Mouse (Mus musculus) embryo, embryonic 10 days (tissue): ENCODE data around the gene C1qb.

Experiments
- DNase-seq: peaks from one replicate; pipeline ENCODE4 v3.0.0-alpha.2; 2015; ENCODE audit warnings: low spot score

C1qb gene

DNA sequence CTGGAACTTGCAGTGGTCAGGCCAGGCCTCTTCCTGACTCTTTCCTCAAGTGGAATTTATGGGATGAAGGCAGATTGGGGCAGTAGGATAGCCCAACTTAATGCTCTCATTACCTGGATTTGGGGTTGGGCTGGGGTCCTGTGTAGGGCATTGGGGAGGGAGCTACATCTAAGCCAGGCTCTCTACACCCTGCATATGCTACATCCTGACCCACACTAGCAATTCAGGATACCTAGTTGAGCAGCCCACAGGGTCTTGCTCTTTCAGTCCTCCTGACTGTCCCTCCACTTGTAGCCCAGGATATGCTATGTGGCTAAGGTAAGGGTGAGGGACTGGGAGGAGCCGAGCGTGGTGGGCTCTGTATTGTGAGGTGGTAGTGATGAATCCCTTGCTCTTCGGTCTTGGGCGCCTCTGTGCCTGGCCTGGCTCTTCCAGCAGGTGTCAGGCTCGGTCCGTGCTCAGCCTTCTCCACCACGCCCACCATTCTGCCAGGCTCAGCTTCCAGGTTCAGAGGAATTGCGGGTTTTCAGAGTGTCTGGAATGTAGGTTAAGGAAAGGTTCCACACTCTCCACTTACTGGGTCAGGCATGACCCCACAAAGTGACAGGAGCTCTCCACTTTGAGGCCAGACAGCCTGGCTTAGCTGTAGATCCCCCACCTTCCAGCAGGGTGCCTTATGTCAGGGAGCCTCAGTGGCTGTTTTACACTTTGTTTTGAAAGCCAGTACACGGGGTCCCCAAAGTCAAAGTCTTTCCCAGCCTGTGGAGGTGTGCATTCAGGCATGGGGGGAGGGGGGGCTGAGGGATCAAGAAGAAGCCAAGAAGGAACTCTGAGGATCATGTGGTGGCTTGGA is 7.9 kb upstream of the C1qb start:
- DNase-seq, result peak; percentile 78

DNA sequence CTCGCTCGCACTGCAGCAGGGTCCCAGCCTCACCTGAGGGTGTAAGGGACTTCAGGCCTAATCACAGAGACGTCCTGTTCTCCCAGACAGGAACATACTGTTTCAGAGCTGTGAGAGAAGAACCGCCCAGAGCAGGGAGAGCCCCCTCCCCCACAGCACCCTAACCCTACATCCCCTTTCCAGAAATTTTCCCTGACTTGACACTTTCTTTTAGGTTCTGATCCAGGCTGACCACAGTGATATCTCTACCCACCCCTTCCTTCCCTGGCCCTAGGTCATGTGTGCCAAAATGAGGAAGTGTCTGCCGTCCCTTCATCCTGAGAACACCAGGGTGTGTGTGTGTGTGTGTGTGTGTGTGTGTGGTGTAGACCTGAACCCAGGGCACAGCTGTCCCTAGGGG is 6.8 kb upstream of the C1qb start, which contains the start of gene C1qc:
Gene C1qc (minus strand): TSS at position 255 of the 400 bp plus-strand sequence.
- DNase-seq, result no peak

DNA sequence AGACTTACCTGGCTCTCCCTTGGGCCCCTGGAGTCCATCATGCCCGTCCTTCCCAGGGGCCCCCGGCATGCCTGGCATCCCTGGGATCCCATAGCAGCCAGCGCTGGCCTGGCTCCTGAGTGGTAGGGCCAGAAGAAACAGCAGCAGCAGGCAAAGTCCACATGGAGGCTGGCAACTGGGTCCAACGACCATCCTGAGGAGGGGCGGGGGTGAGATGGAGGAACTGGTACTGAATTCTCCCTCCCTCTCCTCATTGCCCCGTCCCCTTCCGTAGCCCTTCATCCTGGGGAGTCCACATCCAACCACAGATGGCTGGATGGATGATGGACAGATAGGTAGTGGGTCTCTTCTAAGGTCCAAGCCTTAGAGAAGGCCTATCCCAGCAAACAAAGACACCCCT is 6.4 kb upstream of the C1qb start:
- DNase-seq, result no peak

GRCm38 (mm10) chr4:136891115-136891514 is 5.1 kb upstream of the C1qb start:
- no peak for DNase-seq

DNA sequence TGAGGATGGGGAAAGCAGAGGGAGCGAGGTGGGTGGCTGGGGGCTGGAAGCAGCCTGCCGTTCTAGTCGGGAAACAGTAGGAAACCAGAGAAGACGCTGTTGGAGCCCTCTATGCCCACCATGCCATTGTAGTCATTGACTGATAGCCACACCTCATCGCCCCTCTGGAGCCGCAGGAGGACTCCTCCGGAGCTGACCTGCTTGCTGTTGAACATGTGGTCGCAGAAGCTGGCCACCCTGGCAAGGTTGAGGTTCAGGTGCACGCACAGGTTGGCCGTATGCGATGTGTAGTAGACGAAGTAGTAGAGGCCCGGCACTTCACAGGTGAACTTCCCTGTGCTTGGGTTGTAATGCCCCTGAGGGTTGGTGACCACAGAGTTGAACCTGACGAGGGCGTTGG is 4.0 kb upstream of the C1qb start:
- no peak for DNase-seq

GRCm38 (mm10) chr4:136887714-136888113 is 1.7 kb upstream of the C1qb start:
- DNase-seq, result no peak

DNA sequence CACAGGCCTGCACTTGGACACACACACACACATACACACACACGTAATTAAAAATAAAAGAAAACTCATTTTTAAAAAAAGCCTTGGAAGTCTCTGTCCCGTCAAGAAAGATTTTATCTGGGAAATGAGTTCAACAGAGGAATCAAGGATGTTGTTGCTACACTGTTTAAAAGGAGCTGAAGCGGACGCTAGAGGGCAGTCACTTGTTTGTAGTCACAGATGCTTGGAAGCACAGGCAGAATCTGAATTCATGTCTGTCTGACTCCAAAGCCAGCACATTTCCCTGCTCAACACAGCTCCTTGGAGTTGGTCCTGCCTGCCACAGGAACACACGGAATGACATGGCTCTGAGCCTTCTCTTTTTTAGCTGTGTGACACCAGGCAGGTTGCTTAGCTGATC is 7.4 kb downstream of the C1qb start:
- DNase-seq, result peak; percentile 71

DNA sequence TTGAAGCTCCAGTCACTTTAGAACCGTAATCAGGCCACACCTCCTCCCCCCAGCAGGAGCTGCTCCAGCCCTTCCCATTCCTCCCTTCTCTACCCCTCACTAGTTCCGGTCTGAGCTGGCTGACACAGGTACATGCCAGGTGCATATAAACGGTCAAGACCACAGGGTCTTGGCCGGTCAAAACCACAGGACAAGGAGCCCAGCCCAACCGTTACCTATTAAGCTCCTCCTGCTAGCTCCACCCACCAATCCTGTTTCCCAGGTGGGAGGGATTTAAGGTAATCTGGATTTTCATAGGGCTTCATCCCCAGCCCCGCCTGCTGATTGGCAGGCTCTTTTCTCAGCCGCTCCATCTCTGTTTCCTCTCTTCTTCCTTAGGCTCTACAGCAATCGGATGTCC is 7.8 kb downstream of the C1qb start:
- peak; percentile 22 for DNase-seq

DNA sequence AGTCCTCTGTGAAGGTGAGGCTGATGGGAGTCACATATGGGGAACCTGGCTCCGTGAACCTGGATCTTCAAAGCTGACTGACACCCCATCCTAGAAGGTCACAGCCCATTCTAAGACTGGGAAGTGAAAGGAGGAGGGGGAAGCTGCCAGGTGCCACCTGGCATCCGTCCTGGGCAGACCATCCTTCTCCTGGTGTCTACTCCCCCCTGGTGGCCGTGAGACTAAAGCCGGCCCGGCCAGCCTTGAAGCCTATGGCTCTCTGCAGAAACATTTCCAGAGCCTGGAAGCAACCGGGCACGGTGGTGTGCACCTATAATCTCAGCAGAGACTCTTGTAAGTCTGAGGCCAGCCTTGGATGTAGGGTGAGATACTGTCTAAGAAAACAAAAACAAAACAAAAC is 9.0 kb downstream of the C1qb start:
- DNase-seq, result peak; percentile 71

GRCm38 (mm10) chr4:136875012-136875411 is 11.0 kb downstream of the C1qb start:
- no peak for DNase-seq

- DNase-seq, result no peak
These were observed 17.6 kb downstream of the C1qb start for GRCm38 (mm10) chr4:136868371-136868770.

- DNase-seq, result peak; percentile 55
These were observed 18.2 kb downstream of the C1qb start for GRCm38 (mm10) chr4:136867690-136868345.

- peak; percentile 29 for DNase-seq
These were observed 20.5 kb downstream of the C1qb start for GRCm38 (mm10) chr4:136865531-136865930.

- DNase-seq, result peak; percentile 87
These were observed 21.1 kb downstream of the C1qb start for GRCm38 (mm10) chr4:136864751-136865470.

- no peak for DNase-seq
These were observed 22.5 kb downstream of the C1qb start for GRCm38 (mm10) chr4:136863517-136863916.

DNA sequence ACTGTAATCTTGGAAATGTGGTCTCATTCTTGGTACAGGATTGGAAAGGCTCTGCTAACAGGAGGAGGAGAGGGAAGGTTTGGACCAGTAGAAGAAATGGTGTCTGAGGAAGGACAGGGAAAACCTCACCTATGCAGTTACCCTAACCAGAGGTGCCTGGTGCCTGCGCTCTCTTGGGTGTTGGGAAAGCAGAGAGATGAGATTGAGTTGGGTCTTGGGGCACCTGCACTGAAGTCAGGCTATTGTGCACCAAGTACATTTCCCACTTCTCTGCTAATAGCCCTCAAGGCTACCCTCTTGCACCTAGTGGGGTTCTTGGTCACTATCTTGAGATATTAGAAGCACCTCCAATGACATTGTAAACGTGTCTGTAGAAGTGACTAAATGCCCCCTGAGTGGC is 23.6 kb downstream of the C1qb start:
- DNase-seq, result no peak

DNA sequence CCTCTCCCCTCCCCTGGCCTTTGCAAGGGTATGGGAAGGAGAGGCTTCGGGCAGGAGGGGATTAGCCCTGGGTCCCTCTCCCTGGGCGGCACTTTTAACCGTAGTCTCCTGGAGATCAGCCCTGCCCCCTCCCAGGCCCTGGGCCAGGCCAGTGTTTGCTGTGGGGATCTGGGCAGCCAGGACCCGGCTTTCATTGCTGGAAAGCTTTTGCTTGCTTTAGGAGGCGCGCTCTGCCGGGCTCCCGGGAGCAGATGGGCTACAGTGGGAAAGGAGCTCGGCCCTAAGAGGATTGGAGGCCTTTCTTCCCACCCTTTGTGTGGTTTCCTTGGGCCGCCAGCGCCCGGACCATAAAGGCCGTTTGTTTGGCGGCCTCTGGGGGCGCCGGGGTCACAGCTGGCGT is 24.2 kb downstream of the C1qb start:
- DNase-seq, result peak; percentile 50

DNA sequence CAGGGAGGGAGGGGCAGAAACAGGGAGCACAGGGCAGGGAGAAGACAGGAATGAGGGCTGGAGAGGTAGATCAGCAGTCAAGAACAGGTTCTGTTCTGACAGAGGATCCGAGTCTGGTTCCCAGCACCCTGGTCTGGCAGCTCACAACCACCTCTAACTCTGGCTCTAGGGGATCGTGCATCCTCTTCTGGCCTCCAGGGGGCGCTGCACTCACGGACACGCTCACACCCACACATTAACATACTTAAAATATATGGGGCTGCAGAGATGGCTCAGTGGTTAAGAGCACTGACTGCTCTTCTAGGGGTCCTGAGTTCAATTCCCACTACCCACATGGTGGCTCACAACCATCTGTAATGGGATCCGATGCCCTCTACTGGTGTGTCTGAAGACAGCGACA is 26.0 kb downstream of the C1qb start:
- no peak for DNase-seq

DNA sequence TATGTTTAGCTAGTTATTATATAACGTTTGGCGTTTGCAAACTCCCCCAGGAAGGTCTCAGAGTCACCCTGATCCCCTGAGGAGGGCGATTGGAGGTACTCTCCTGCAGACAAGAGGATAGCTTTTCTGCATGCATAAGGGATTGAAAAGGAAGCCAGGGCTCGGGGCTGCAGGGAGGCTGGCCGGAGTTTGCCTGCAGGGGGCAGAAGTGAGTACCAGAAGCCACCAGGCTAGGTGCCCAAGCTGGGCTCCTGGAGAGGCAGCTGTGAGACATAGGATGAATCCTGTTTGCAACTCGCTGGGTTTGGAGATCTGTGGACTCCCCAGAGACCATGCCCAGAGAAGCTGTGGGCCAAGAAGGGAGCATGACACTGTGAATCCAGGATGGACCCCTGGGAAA is 30.9 kb downstream of the C1qb start:
- peak; percentile 35 for DNase-seq

GRCm38 (mm10) chr4:136852989-136853388 is 33.0 kb downstream of the C1qb start:
- no peak for DNase-seq

GRCm38 (mm10) chr4:136852119-136852518 is 33.9 kb downstream of the C1qb start:
- no peak for DNase-seq

DNA sequence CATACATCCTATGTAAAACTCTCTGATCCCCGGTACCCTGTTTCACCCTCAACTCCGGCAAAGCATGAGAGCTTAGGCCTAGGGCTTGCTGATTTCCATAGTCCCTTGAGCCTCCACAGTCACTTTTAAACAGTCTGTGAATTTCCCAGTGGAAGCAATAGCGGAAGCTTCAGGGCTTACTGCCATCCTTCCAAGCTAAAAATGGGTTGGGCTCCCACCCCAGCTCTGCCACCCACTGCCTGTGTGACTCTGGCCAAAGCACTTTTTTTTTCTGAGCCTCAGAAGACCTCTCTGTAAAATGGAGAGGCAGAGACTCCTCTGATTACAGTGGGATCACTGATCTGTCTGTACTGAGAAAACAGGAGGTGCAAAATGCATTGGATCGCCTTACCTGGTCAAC is 37.4 kb downstream of the C1qb start:
- DNase-seq, result no peak

DNA sequence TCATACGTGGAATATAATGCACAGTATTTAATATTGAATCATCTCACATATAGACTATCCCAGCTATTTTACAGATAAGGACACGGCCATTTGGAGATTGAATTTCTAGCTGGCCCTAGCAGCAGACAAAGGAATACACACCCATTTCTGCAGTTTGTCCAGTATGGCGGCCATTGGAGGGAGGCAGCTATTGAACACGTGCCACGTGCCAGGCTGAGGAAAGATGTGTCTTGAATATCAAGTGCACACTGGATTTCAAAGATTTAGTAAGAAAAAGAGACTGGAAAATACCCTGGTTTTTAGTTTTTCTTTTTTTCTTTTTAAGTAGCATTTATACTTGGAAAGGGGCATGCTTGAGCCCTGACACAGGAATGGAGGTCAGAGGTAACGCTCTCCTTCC is 38.8 kb downstream of the C1qb start:
- no peak for DNase-seq
